Mouse (Mus musculus) myocyte (in vitro differentiated cells): ENCODE data around the gene Cptp.

Experiments
- CEBPB ChIP-seq: IDR thresholded peaks from 2 replicates; pipeline ENCODE4 v1.6.1; 2011; ENCODE audit warnings: mild to moderate bottlenecking, moderate library complexity; ENCODE audit not compliant: poor library complexity, insufficient read depth, severe bottlenecking
- E2F4 ChIP-seq: IDR thresholded peaks from one replicate; pipeline ENCODE4 v1.6.1; 2011; ENCODE audit warnings: mild to moderate bottlenecking, control low read depth, moderate library complexity; ENCODE audit not compliant: insufficient read depth
- MAX ChIP-seq: IDR thresholded peaks from one replicate; pipeline ENCODE4 v1.6.1; 2011; ENCODE audit warnings: low read depth, mild to moderate bottlenecking, control low read depth
- MYOD1 ChIP-seq, 3 experiments: IDR thresholded peaks; one replicate each; pipeline ENCODE4 v1.6.1; 2011; ENCODE audit warnings: control low read depth in 2 of 3, low read depth in 2 of 3, mild to moderate bottlenecking in 2 of 3, moderate library complexity in 1 of 3; ENCODE audit not compliant: insufficient read length in 2 of 3, control insufficient read depth in 1 of 3
- MYOG ChIP-seq, 3 experiments: IDR thresholded peaks; one replicate each; pipeline ENCODE4 v1.6.1; 2011; ENCODE audit warnings: control low read depth in 2 of 3, low read depth in 2 of 3, mild to moderate bottlenecking in 2 of 3; ENCODE audit not compliant: insufficient read length in 2 of 3, control insufficient read depth in 1 of 3, insufficient read depth in 1 of 3
- POLR2A ChIP-seq: IDR thresholded peaks from one replicate; pipeline ENCODE4 v1.6.1; 2011; ENCODE audit warnings: low read depth, mild to moderate bottlenecking, control low read depth, moderate library complexity; ENCODE audit not compliant: insufficient read length
- POLR2AphosphoS2 ChIP-seq: IDR thresholded peaks from one replicate; pipeline ENCODE4 v1.6.1; 2011; ENCODE audit warnings: low read depth, control low read depth; ENCODE audit not compliant: insufficient read length
- REST ChIP-seq: IDR thresholded peaks from one replicate; pipeline ENCODE4 v1.6.1; 2011; ENCODE audit warnings: mild to moderate bottlenecking, control low read depth, moderate library complexity; ENCODE audit not compliant: insufficient read depth, insufficient read length
- TCF12 ChIP-seq: IDR thresholded peaks from one replicate; pipeline ENCODE4 v1.6.1; 2011; ENCODE audit warnings: mild to moderate bottlenecking, control low read depth; ENCODE audit not compliant: poor library complexity, insufficient read depth, severe bottlenecking
- USF1 ChIP-seq: IDR thresholded peaks from one replicate; pipeline ENCODE4 v1.6.1; 2011; ENCODE audit warnings: low read depth, mild to moderate bottlenecking, control low read depth, moderate library complexity

DNA sequence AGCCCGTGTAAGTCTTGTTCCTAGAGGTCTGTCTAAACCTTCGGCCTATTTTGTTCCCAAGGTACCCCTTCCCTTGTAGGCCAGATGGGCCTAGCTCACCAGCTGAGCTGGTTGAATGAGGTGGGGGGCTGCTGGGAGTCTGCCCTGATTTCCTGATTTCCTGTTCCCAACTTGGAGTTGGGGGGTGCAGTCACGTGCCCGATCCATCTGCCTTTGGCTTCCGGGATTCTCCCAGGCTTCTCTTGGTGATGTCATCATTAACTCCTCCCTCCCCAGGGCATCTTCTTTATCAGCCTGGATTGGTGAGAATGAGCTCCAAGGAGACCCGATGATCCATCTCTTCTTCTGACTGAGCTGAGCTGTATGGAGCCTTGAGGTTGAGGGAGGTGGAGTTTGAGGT is 26.0 kb upstream of the Cptp start:
- TF ChIP-seq POLR2A (no peak), POLR2AphosphoS2 (no peak), MAX (no peak), REST (no peak), MYOD1 (IDR thresholded peaks at IDR 0.05; ENCODE audit: control insufficient read depth in 1 of 3, insufficient read length in 2 of 3, low read depth in 2 of 3) (no peak), E2F4 (no peak), MYOG (IDR thresholded peaks at IDR 0.05; ENCODE audit: control insufficient read depth in 1 of 3, insufficient read depth in 1 of 3, insufficient read length in 2 of 3, low read depth in 2 of 3) (no peak), USF1 (peak; percentile 88), CEBPB (no peak), TCF12 (no peak)
